Mouse (Mus musculus) megakaryocyte, embryonic 14.5 days (primary cell): ENCODE measurements around the gene Col2a1. TPM values are rescaled to one million over a fixed set of nuclear protein-coding genes. Genes with fewer than 3 reads are reported as not detected.

Experiments used
- H3K27me3 ChIP-seq: replicated peaks from 2 replicates; pipeline ENCODE3; 2012; ENCODE audit warnings: inconsistent platforms
- H3K36me3 ChIP-seq: replicated peaks from 2 replicates; pipeline ENCODE3; 2012; ENCODE audit warnings: low read length, inconsistent platforms, mixed read lengths
- H3K4me1 ChIP-seq: 2 replicates; pipeline ENCODE4 v1.6.1; 2012; ENCODE audit warnings: inconsistent platforms
- H3K4me3 ChIP-seq: replicated peaks from 2 replicates; pipeline ENCODE3; 2012; ENCODE audit warnings: moderate library complexity, mild to moderate bottlenecking, inconsistent platforms
- H3K9me3 ChIP-seq: 2 replicates; pipeline ENCODE4 v1.6.1; 2012; ENCODE audit warnings: inconsistent platforms
- FLI1 ChIP-seq: IDR thresholded peaks from 2 replicates; pipeline ENCODE4 v1.6.1; 2012; ENCODE audit warnings: low read length, inconsistent platforms, mixed read lengths
- GATA1 ChIP-seq: IDR thresholded peaks from 3 replicates; pipeline ENCODE4 v1.6.1; 2012; ENCODE audit warnings: mixed read lengths, low read length, inconsistent platforms, borderline replicate concordance
- polyA plus RNA-seq: library from polyadenylated mRNA; stranded (reverse); fragments of >175 nt; gene quantifications from 2 replicates; pipeline ENCODE4 v1.2.3, GENCODE M21; 2012; ENCODE audit warnings: low replicate concordance; ENCODE audit not compliant: insufficient read depth

Col2a1 gene
- polyA plus RNA-seq, 1 experiment, result 0.27 TPM

GRCm38 (mm10) chr15:97965311-97966045 lies 39.0 kb downstream of the Col2a1 start:
- TF ChIP-seq FLI1 (no peak), GATA1 (no peak)
- Histone ChIP-seq H3K4me1 (peaks cover 18% of the 10 kb centered on the region), H3K9me3 (no peaks in the 10 kb centered on the region), H3K36me3 (peaks cover 16% of the 10 kb centered on the region), H3K27me3 (no peaks in the 10 kb centered on the region), H3K4me3 (no peak overlapping the region)

- Histone ChIP-seq H3K4me3 (peak overlapping the region; percentile 97), H3K9me3 (no peaks in the 10 kb centered on the region), H3K4me1 (peaks cover 14% of the 10 kb centered on the region), H3K36me3 (peaks cover 16% of the 10 kb centered on the region), H3K27me3 (no peaks in the 10 kb centered on the region)
- TF ChIP-seq GATA1 (no peak), FLI1 (no peak)
These were observed 39.7 kb downstream of the Col2a1 start for GRCm38 (mm10) chr15:97964836-97965187.

- no peak for TF ChIP-seq GATA1
- TF ChIP-seq FLI1, result no peak
- Histone ChIP-seq H3K27me3 (no peaks in the 10 kb centered on the region), H3K4me3 (peak within 1 kb of the TSS; percentile 97), H3K36me3 (peaks cover 11% of the 10 kb centered on the region), H3K9me3 (no peaks in the 10 kb centered on the region), H3K4me1 (peaks cover 14% of the 10 kb centered on the region)
These were observed 40.3 kb downstream of the Col2a1 start, which contains the start of gene Tmem106c for GRCm38 (mm10) chr15:97963989-97964835. Gene Tmem106c (plus strand): TSS chr15:97964200.

- peaks cover 14% of the 10 kb centered on the region for H3K4me1 ChIP-seq
- H3K4me3 ChIP-seq, result peak overlapping the region; percentile 97
- no peaks in the 10 kb centered on the region for H3K27me3 ChIP-seq
- TF ChIP-seq FLI1 (no peak), GATA1 (no peak)
- H3K36me3 ChIP-seq, result peaks cover 5% of the 10 kb centered on the region
- H3K9me3 ChIP-seq, result no peaks in the 10 kb centered on the region
These were observed 41.0 kb downstream of the Col2a1 start for GRCm38 (mm10) chr15:97963329-97963988.

GRCm38 (mm10) chr15:97956416-97956815 lies 48.1 kb downstream of the Col2a1 start:
- Histone ChIP-seq H3K27me3 (peaks cover 39% of the 10 kb centered on the region), H3K36me3 (no peaks in the 10 kb centered on the region), H3K4me3 (no peak overlapping the region), H3K9me3 (no peaks in the 10 kb centered on the region), H3K4me1 (peaks cover 21% of the 10 kb centered on the region)
- TF ChIP-seq FLI1 (no peak), GATA1 (no peak)

- TF ChIP-seq GATA1, result no peak
- TF ChIP-seq FLI1, result no peak
- Histone ChIP-seq H3K4me3 (no peak overlapping the region), H3K4me1 (peaks cover 21% of the 10 kb centered on the region), H3K36me3 (no peaks in the 10 kb centered on the region), H3K27me3 (peaks cover 45% of the 10 kb centered on the region), H3K9me3 (no peaks in the 10 kb centered on the region)
These were observed 48.8 kb downstream of the Col2a1 start for GRCm38 (mm10) chr15:97955742-97956141.

- Histone ChIP-seq H3K4me1 (peaks cover 21% of the 10 kb centered on the region), H3K9me3 (no peaks in the 10 kb centered on the region), H3K4me3 (no peak overlapping the region), H3K27me3 (peaks cover 49% of the 10 kb centered on the region), H3K36me3 (no peaks in the 10 kb centered on the region)
- TF ChIP-seq FLI1, result no peak
- TF ChIP-seq GATA1, result no peak
These were observed 49.2 kb downstream of the Col2a1 start for GRCm38 (mm10) chr15:97955286-97955685.

GRCm38 (mm10) chr15:97954671-97955070 lies 49.8 kb downstream of the Col2a1 start:
- H3K27me3 ChIP-seq, result peaks cover 55% of the 10 kb centered on the region
- H3K4me1 ChIP-seq, result peaks cover 22% of the 10 kb centered on the region
- H3K9me3 ChIP-seq, result no peaks in the 10 kb centered on the region
- no peak overlapping the region for H3K4me3 ChIP-seq
- TF ChIP-seq FLI1 (no peak), GATA1 (no peak)
- no peaks in the 10 kb centered on the region for H3K36me3 ChIP-seq

GRCm38 (mm10) chr15:97952889-97953189 lies 51.7 kb downstream of the Col2a1 start:
- Histone ChIP-seq H3K9me3 (no peaks in the 10 kb centered on the region), H3K4me3 (peak overlapping the region; percentile 62), H3K27me3 (peaks cover 72% of the 10 kb centered on the region), H3K4me1 (peaks cover 26% of the 10 kb centered on the region), H3K36me3 (no peaks in the 10 kb centered on the region)
- TF ChIP-seq GATA1, result no peak
